Mouse (Mus musculus) liver, postnatal 0 days (tissue): Measurements from ENCODE around the gene Sgta.

Experiments used
- CTCF ChIP-seq: sonication (generic); IDR thresholded peaks from 2 replicates; pipeline ENCODE4 v1.5.1; 2016; ENCODE audit warnings: antibody characterized with exemption, low read depth
- EP300 ChIP-seq: IDR thresholded peaks from 2 replicates; pipeline ENCODE4 v1.6.1; 2016; ENCODE audit warnings: antibody characterized with exemption, low read depth, mild to moderate bottlenecking

- no peak for TF ChIP-seq CTCF
- TF ChIP-seq EP300 = no peak
Observed at GRCm38 (mm10) chr10:81051133-81051532, 8.8 kb downstream of the Sgta start.
